Mouse (Mus musculus) midbrain, embryonic 10.5 days (tissue): ENCODE data around the gene Mtg1. TPM values are rescaled to one million over a fixed set of nuclear protein-coding genes. Genes with fewer than 3 reads are reported as not detected.

Experiments
- DNase-seq: peaks from one replicate; pipeline ENCODE4 v3.0.0-alpha.2; 2017; ENCODE audit warnings: low spot score
- H3K27ac ChIP-seq: fragments of 300-500 bp; sonication (generic); replicated peaks from 2 replicates; pipeline ENCODE4 v1.5.1; 2016; ENCODE audit warnings: mild to moderate bottlenecking
- H3K27me3 ChIP-seq: fragments of 300-500 bp; sonication (generic); 2 replicates; pipeline ENCODE4 v1.6.1; 2016; ENCODE audit warnings: low read depth, mild to moderate bottlenecking; ENCODE audit not compliant: poor library complexity, severe bottlenecking
- H3K36me3 ChIP-seq: fragments of 300-500 bp; sonication (generic); 2 replicates; pipeline ENCODE4 v1.6.1; 2016; ENCODE audit warnings: mild to moderate bottlenecking, moderate library complexity
- H3K4me1 ChIP-seq: fragments of 300-500 bp; sonication (generic); 2 replicates; pipeline ENCODE4 v1.6.1; 2016
- H3K4me3 ChIP-seq: fragments of 300-500 bp; sonication (generic); 2 replicates; pipeline ENCODE4 v1.5.1; 2016; ENCODE audit warnings: mild to moderate bottlenecking, moderate library complexity
- H3K9me3 ChIP-seq: fragments of 300-500 bp; sonication (generic); replicated peaks from 2 replicates; pipeline ENCODE4 v1.6.1; 2016; ENCODE audit warnings: mild to moderate bottlenecking
- WGBS: fragments of 180-500 bp; shearing (Covaris S2); methylation state at CpG from one replicate; pipeline ENCODE4 v1.1.7; 2016; 5-methylcytosine and 5-hydroxymethylcytosine counted together
- polyA plus RNA-seq: library from polyadenylated mRNA; unstranded; fragments of >200 nt; fragmentation: Nextera tagmentation; extraction: Ambion mirVana; gene quantifications from 2 replicates; pipeline ENCODE4 v1.2.1, GENCODE M21; 2016

Gene Mtg1
- polyA plus RNA-seq, 1 experiment from 2014 or later = 32.6 TPM

GRCm38 (mm10) chr7:140135106-140135770, 2.1 kb upstream of the Mtg1 start:
- no peak overlapping the region for H3K27ac ChIP-seq
- H3K27me3 ChIP-seq = no peaks in the 10 kb centered on the region
- no peaks in the 10 kb centered on the region for H3K9me3 ChIP-seq
- peaks cover 5% of the 10 kb centered on the region; the same call in 1 of the 2 replicates for H3K36me3 ChIP-seq
- 89% methylated on average over 5 of the region's 5 CpGs for WGBS
- no peak overlapping the region for H3K4me3 ChIP-seq
- DNase-seq = no peak
- H3K4me1 ChIP-seq = peaks cover 15% of the 10 kb centered on the region

DNA sequence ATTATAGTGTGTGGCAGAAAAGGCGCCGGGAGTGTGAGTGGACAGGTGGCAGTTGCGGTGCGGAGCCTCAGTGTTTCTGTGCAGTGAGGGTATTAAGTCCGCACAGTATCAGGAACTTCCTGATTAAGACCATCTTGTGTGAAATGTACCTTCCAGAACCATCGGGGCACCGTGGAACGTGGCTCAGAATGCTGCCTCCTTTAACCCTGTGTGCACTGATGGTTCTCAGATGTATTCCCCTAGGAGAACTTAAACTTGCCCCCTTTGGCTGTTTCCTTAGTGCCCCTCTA, 602 bp downstream of the Mtg1 start:
- Histone ChIP-seq H3K4me1 (peaks cover 15% of the 10 kb centered on the region), H3K36me3 (no peaks in the 10 kb centered on the region), H3K27ac (peak overlapping the region; percentile 93), H3K27me3 (no peaks in the 10 kb centered on the region), H3K9me3 (no peaks in the 10 kb centered on the region), H3K4me3 (peak overlapping the region; percentile 90)
- 2% methylated on average over 8 of the region's 8 CpGs for WGBS
- no peak for DNase-seq

DNA sequence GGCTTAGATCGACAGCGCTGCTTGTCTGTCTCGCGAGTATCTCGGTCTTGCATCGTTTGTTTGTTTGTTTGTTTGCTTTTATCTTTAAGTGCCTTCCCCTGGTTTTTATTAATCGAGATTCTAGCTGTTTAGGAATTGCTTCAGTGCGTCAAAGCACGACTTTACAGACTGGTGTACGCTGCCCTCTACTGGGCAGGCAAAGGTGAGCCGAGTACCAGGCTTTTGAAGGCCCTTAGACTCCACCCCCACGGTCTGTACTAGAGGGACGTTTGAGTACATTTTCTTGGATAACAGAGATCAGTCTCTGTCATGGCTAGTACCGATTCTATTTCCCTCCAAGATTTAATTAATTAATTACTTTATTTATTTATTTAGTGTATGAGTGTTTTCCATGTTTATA, 4.0 kb downstream of the Mtg1 start:
- Histone ChIP-seq H3K4me3 (no peak overlapping the region), H3K36me3 (no peaks in the 10 kb centered on the region), H3K4me1 (peaks cover 15% of the 10 kb centered on the region), H3K27ac (no peak overlapping the region), H3K9me3 (no peaks in the 10 kb centered on the region), H3K27me3 (no peaks in the 10 kb centered on the region)
- WGBS = 8% methylated on average over 14 of the region's 14 CpGs
- DNase-seq = peak; percentile 45

DNA sequence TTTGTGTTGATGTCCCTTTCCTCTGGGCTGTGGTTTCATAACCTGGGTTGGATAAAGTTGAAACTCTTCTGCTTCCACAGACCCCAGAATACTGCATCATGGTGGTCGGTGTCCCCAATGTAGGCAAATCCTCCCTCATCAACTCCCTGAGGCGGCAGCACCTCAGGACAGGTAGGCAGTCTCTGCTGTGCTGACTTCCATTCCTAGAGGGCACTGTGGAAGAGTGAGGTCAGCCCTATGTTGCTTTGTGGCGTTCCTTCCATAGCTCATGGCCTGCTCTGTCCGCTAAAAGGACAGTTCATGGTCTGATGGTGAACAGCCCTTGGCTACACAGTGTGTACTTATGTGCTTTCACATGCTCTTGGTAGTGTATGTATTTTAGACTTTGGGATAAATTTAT, 7.2 kb downstream of the Mtg1 start:
- no peak overlapping the region for H3K27ac ChIP-seq
- peaks cover 6% of the 10 kb centered on the region; the same call in 1 of the 2 replicates for H3K36me3 ChIP-seq
- no peaks in the 10 kb centered on the region for H3K27me3 ChIP-seq
- no peak for DNase-seq
- H3K4me1 ChIP-seq = no peaks in the 10 kb centered on the region
- no peak overlapping the region for H3K4me3 ChIP-seq
- H3K9me3 ChIP-seq = no peaks in the 10 kb centered on the region
- 89% methylated on average over 4 of the region's 4 CpGs for WGBS

DNA sequence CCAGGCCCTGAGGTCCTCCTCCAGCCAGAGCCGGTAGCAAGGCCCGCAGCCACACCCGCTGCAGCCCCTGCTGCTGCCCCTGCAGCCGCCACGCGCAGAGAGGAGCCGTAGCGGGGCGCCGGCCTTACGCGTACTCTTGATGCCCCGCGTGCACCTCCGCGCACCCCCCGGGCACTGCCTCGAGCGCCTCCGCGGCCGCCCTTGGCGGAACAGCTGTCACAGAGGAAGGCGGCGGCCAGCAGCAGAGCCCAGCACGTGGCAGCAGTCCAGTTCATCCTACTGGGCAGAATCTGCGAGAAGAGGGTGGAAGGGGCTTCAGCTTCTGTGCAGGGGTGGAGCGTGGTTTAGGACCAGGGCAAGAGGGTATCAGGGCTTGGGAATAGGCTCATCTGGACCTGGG, 16.0 kb downstream of the Mtg1 start:
- peaks cover 23% of the 10 kb centered on the region for H3K4me1 ChIP-seq
- H3K27ac ChIP-seq = peak overlapping the region; percentile 69
- no peaks in the 10 kb centered on the region for H3K9me3 ChIP-seq
- peak overlapping the region; percentile 53 for H3K4me3 ChIP-seq
- DNase-seq = peak; percentile 45
- WGBS = 9% methylated on average over 28 of the region's 28 CpGs
- H3K27me3 ChIP-seq = peaks cover 60% of the 10 kb centered on the region
- no peaks in the 10 kb centered on the region for H3K36me3 ChIP-seq

- Histone ChIP-seq H3K27ac (no peak overlapping the region), H3K27me3 (peaks cover 64% of the 10 kb centered on the region)
- 15% methylated on average over 4 of the region's 4 CpGs for WGBS
These were observed 16.5 kb downstream of the Mtg1 start for GRCm38 (mm10) chr7:140153829-140154217.

GRCm38 (mm10) chr7:140154218-140154927, 17.0 kb downstream of the Mtg1 start, which contains the start of gene Sprn:
Gene Sprn, minus strand, starts transcription at chr7:140154877.
- peak within 1 kb of the TSS; percentile 61 for H3K27ac ChIP-seq
- no peaks in the 10 kb centered on the region for H3K9me3 ChIP-seq
- H3K4me1 ChIP-seq = peaks cover 23% of the 10 kb centered on the region
- under 1% methylated on average over 28 of the region's 28 CpGs for WGBS
- peak; percentile 48 for DNase-seq
- no peaks in the 10 kb centered on the region for H3K36me3 ChIP-seq
- peaks cover 66% of the 10 kb centered on the region for H3K27me3 ChIP-seq
- peak within 1 kb of the TSS; percentile 53 for H3K4me3 ChIP-seq

More at GRCm38 (mm10) chr7:140153829-140154217, 16.5 kb downstream of the Mtg1 start:
- Histone ChIP-seq H3K4me3 (peak overlapping the region; percentile 53), H3K36me3 (no peaks in the 10 kb centered on the region), H3K4me1 (peaks cover 23% of the 10 kb centered on the region), H3K9me3 (no peaks in the 10 kb centered on the region)
- no peak for DNase-seq

- Histone ChIP-seq H3K4me1 (no peaks in the 10 kb centered on the region), H3K27ac (no peak overlapping the region), H3K36me3 (no peaks in the 10 kb centered on the region), H3K27me3 (peaks cover 24% of the 10 kb centered on the region), H3K4me3 (no peak overlapping the region), H3K9me3 (no peaks in the 10 kb centered on the region)
- 77% methylated on average over 3 of the region's 3 CpGs for WGBS
- no peak for DNase-seq
These were observed 23.0 kb downstream of the Mtg1 start for GRCm38 (mm10) chr7:140160363-140160762.

- H3K27ac ChIP-seq = no peak within 1 kb of the TSS
- DNase-seq = no peak
- 83% methylated on average over 7 of the region's 7 CpGs for WGBS
- H3K4me1 ChIP-seq = no peaks in the 10 kb centered on the region
- H3K9me3 ChIP-seq = no peaks in the 10 kb centered on the region
- no peaks in the 10 kb centered on the region for H3K36me3 ChIP-seq
- no peaks in the 10 kb centered on the region for H3K27me3 ChIP-seq
- no peak within 1 kb of the TSS for H3K4me3 ChIP-seq
These were observed 27.3 kb downstream of the Mtg1 start, which contains the start of gene Olfr522 for GRCm38 (mm10) chr7:140164664-140165063. Gene Olfr522, minus strand, starts transcription at chr7:140164764.

- Histone ChIP-seq H3K4me3 (no peak overlapping the region), H3K27ac (no peak overlapping the region), H3K27me3 (no peaks in the 10 kb centered on the region), H3K36me3 (no peaks in the 10 kb centered on the region), H3K4me1 (no peaks in the 10 kb centered on the region), H3K9me3 (no peaks in the 10 kb centered on the region)
- DNase-seq = no peak
- WGBS = 66% methylated on average over 1 of the region's 1 CpGs
These were observed 30.6 kb downstream of the Mtg1 start for GRCm38 (mm10) chr7:140167950-140168349.

- H3K36me3 ChIP-seq = no peaks in the 10 kb centered on the region
- H3K9me3 ChIP-seq = no peaks in the 10 kb centered on the region
- DNase-seq = no peak
- 85% methylated on average over 4 of the region's 4 CpGs for WGBS
- H3K27me3 ChIP-seq = no peaks in the 10 kb centered on the region
- H3K4me1 ChIP-seq = no peaks in the 10 kb centered on the region
- no peak overlapping the region for H3K4me3 ChIP-seq
- H3K27ac ChIP-seq = no peak overlapping the region
These were observed 32.0 kb downstream of the Mtg1 start for GRCm38 (mm10) chr7:140169386-140169785.

DNA sequence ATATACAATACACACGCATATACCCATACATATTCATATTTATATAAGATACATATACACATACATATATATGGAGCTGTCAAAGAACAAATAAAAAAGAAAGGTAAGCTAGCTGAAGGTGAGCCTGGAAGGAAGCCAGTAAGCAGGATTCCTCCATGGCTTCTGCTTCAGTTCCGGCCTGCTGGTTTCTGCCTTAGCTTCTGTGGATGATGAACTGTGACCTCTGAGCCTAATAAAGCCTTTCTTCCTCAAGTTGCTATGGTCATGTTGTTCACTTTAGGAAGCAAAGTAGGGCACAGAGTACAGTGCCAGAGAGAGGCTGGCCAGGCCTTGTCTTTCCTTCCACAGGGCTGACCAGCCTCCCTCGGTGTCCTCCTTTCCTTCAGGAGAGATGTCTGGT, 33.5 kb downstream of the Mtg1 start:
- whole genome bisulfite sequencing = 91% methylated on average over 3 of the region's 3 CpGs
- no peaks in the 10 kb centered on the region for H3K36me3 ChIP-seq
- H3K9me3 ChIP-seq = no peaks in the 10 kb centered on the region
- no peaks in the 10 kb centered on the region for H3K4me1 ChIP-seq
- DNase-seq = no peak
- H3K4me3 ChIP-seq = no peak overlapping the region
- H3K27ac ChIP-seq = no peak overlapping the region
- no peaks in the 10 kb centered on the region for H3K27me3 ChIP-seq

DNA sequence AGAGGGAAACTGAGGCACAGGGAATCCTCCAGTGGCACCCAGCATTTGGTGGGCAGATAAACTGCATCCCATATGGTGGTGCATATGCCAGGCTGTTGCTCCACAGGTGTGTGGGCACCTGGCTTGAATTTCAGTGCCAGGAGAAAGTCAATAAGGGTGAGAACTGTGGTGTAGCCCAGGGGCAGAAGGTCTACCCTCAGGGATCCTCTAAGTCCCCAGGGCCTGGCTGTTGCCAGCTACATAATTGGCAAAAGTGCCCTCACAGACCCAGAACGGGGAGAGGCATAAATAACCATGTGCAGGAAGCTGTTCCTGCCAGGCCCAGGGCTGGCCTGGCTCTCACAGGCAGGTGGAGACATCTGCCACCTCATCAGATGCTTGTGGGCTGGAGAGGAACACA, 35.6 kb downstream of the Mtg1 start, which contains the start of gene Olfr523:
TSS of gene Olfr523 (plus strand) at position 282 of the 400 bp plus-strand sequence.
- Histone ChIP-seq H3K4me1 (no peaks in the 10 kb centered on the region), H3K27ac (no peak within 1 kb of the TSS), H3K36me3 (no peaks in the 10 kb centered on the region), H3K27me3 (no peaks in the 10 kb centered on the region), H3K9me3 (no peaks in the 10 kb centered on the region), H3K4me3 (no peak within 1 kb of the TSS)
- DNase-seq = no peak
- WGBS = 75% methylated on average over 1 of the region's 1 CpGs
